Mouse (Mus musculus) cerebral cortex, adult 2 months (tissue): ENCODE measurements around the gene Pom121.

ENCODE experiments used
- WGBS: fragments of 180-500 bp; shearing (Covaris S2); methylation state at CpG from one replicate; pipeline ENCODE4 v1.1.7; 2018; 5-methylcytosine and 5-hydroxymethylcytosine counted together

Gene Pom121

GRCm38 (mm10) chr5:135394004-135394823 lies at the start of gene Pom121:
Gene Pom121, minus strand, starts transcription at chr5:135394546.
- under 1% methylated on average over 104 of the region's 110 CpGs for WGBS

GRCm38 (mm10) chr5:135442430-135442829 lies 48.1 kb upstream of the Pom121 start:
- WGBS: 81% methylated on average over 7 of the region's 7 CpGs

GRCm38 (mm10) chr5:135435039-135435438 lies 40.7 kb upstream of the Pom121 start:
- WGBS: 98% methylated on average over 10 of the region's 10 CpGs

GRCm38 (mm10) chr5:135433861-135434260 lies 39.5 kb upstream of the Pom121 start:
- 98% methylated on average over 4 of the region's 4 CpGs for WGBS

GRCm38 (mm10) chr5:135431111-135431510 lies 36.8 kb upstream of the Pom121 start:
- WGBS: 75% methylated on average over 6 of the region's 6 CpGs

GRCm38 (mm10) chr5:135428786-135429185 lies 34.4 kb upstream of the Pom121 start:
- WGBS: 70% methylated on average over 5 of the region's 5 CpGs

GRCm38 (mm10) chr5:135410266-135410665 lies 15.9 kb upstream of the Pom121 start:
- WGBS: 90% methylated on average over 9 of the region's 9 CpGs

GRCm38 (mm10) chr5:135408114-135408513 lies 13.8 kb upstream of the Pom121 start:
- WGBS: 88% methylated on average over 4 of the region's 4 CpGs

GRCm38 (mm10) chr5:135405437-135405836 lies 11.1 kb upstream of the Pom121 start:
- 82% methylated on average over 9 of the region's 9 CpGs for WGBS

- WGBS: 23% methylated on average over 20 of the region's 20 CpGs
These were observed 10.3 kb upstream of the Pom121 start for GRCm38 (mm10) chr5:135404623-135405022.

GRCm38 (mm10) chr5:135400244-135400643 lies 5.9 kb upstream of the Pom121 start:
- WGBS: 3% methylated on average over 2 of the region's 2 CpGs

GRCm38 (mm10) chr5:135399382-135399781 lies 5.0 kb upstream of the Pom121 start:
- WGBS: 71% methylated on average over 6 of the region's 6 CpGs

- WGBS: 47% methylated on average over 5 of the region's 5 CpGs
These were observed 1.5 kb upstream of the Pom121 start for GRCm38 (mm10) chr5:135395826-135396225.

GRCm38 (mm10) chr5:135383771-135384170 lies 10.6 kb downstream of the Pom121 start:
- WGBS: 67% methylated on average over 10 of the region's 10 CpGs

- WGBS: 86% methylated on average over 7 of the region's 7 CpGs
These were observed 11.6 kb downstream of the Pom121 start for GRCm38 (mm10) chr5:135382746-135383145.

GRCm38 (mm10) chr5:135381356-135381925 lies 12.9 kb downstream of the Pom121 start:
- WGBS: 79% methylated on average over 10 of the region's 10 CpGs

GRCm38 (mm10) chr5:135380681-135381080 lies 13.7 kb downstream of the Pom121 start:
- 81% methylated on average over 4 of the region's 4 CpGs for WGBS

GRCm38 (mm10) chr5:135376341-135376740 lies 18.0 kb downstream of the Pom121 start:
- 59% methylated on average over 2 of the region's 2 CpGs for WGBS

- WGBS: 37% methylated on average over 8 of the region's 8 CpGs
These were observed 19.2 kb downstream of the Pom121 start for GRCm38 (mm10) chr5:135375167-135375566.

- 95% methylated on average over 5 of the region's 5 CpGs for WGBS
These were observed 20.7 kb downstream of the Pom121 start for GRCm38 (mm10) chr5:135373601-135374000.

- 95% methylated on average over 13 of the region's 13 CpGs for WGBS
These were observed 23.2 kb downstream of the Pom121 start for GRCm38 (mm10) chr5:135371195-135371594.

- under 1% methylated on average over 64 of the region's 64 CpGs for WGBS
These were observed 24.3 kb downstream of the Pom121 start, which contains the start of gene Nsun5 for GRCm38 (mm10) chr5:135369787-135370654. Gene Nsun5, plus strand, starts transcription at chr5:135369953.
